Mouse (Mus musculus) midbrain, postnatal 0 days (tissue): ENCODE measurements around the gene Ern1. TPM values are rescaled to one million over a fixed set of nuclear protein-coding genes. Genes with fewer than 3 reads are reported as not detected.

ENCODE experiments used
- ATAC-seq: fragments of 200-750 bp; cut with Nextera tagmentation; 2 replicates; pipeline ENCODE4 v1.8.0; 2017; ENCODE audit warnings: moderate number of reproducible peaks, mild to moderate bottlenecking, moderate TSS enrichment, moderate library complexity; ENCODE audit not compliant: low FRiP score
- DNase-seq: peaks from one replicate; pipeline ENCODE4 v3.0.0-alpha.2; 2015; ENCODE audit warnings: low spot score
- H3K27ac ChIP-seq: fragments of 300-500 bp; sonication (generic); 2 replicates; pipeline ENCODE4 v1.5.1; 2014; ENCODE audit warnings: low read depth, mild to moderate bottlenecking, low read length, mixed read lengths
- H3K27me3 ChIP-seq: fragments of 300-500 bp; sonication (generic); 2 replicates; pipeline ENCODE4 v1.6.1; 2014; ENCODE audit warnings: low read length, control low read depth, mixed read lengths; ENCODE audit not compliant: insufficient read depth
- H3K36me3 ChIP-seq: fragments of 300-500 bp; sonication (generic); 2 replicates; pipeline ENCODE4 v1.6.1; 2014; ENCODE audit warnings: low read length, control low read depth, mixed read lengths; ENCODE audit not compliant: insufficient read depth
- H3K4me1 ChIP-seq: fragments of 300-500 bp; sonication (generic); 2 replicates; pipeline ENCODE4 v1.6.1; 2014; ENCODE audit warnings: mild to moderate bottlenecking, control low read depth, antibody characterized with exemption, low read length, mixed read lengths; ENCODE audit not compliant: insufficient read depth
- H3K4me2 ChIP-seq: fragments of 300-500 bp; sonication (generic); 2 replicates; pipeline ENCODE4 v1.6.1; 2014; ENCODE audit warnings: low read depth, mild to moderate bottlenecking, low read length, mixed read lengths; ENCODE audit not compliant: poor library complexity, severe bottlenecking
- H3K4me3 ChIP-seq: fragments of 300-500 bp; sonication (generic); 2 replicates; pipeline ENCODE4 v1.5.1; 2014; ENCODE audit warnings: low read depth, mild to moderate bottlenecking, low read length, moderate library complexity
- H3K9ac ChIP-seq: fragments of 300-500 bp; sonication (generic); replicated peaks from 2 replicates; pipeline ENCODE4 v1.6.1; 2014; ENCODE audit warnings: mild to moderate bottlenecking, low read length, moderate library complexity, mixed read lengths; ENCODE audit not compliant: poor library complexity, severe bottlenecking
- H3K9me3 ChIP-seq: fragments of 300-500 bp; sonication (generic); 2 replicates; pipeline ENCODE4 v1.6.1; 2016; ENCODE audit warnings: low read length, control low read depth
- CTCF ChIP-seq: IDR thresholded peaks from 2 replicates; pipeline ENCODE4 v1.5.1; 2016; ENCODE audit warnings: antibody characterized with exemption, mild to moderate bottlenecking
- WGBS: fragments of 180-500 bp; shearing (Covaris S2); extraction: QIAGEN DNeasy Blood & Tissue Kit; methylation state at CpG from one replicate; pipeline ENCODE4 v1.1.7; 2014; 5-methylcytosine and 5-hydroxymethylcytosine counted together
- polyA plus RNA-seq: library from polyadenylated mRNA; unstranded; fragments of >200 nt; fragmentation: Nextera tagmentation; extraction: Ambion mirVana; gene quantifications from 2 replicates; pipeline ENCODE4 v1.2.1, GENCODE M21; 2015
- total RNA-seq: library from RNA; depleted of rRNA; stranded (reverse); fragments of >200 nt; gene quantifications from 2 replicates; pipeline ENCODE4 v1.2.3, GENCODE M21; 2014

Ern1 gene
- total and polyA plus RNA-seq, 2 experiments from 2014 or later, result 3.7 to 10.3 TPM

- Histone ChIP-seq H3K4me2 (no peak overlapping the region), H3K4me1 (no peaks in the 10 kb centered on the region), H3K4me3 (no peak overlapping the region), H3K9ac (no peak overlapping the region), H3K9me3 (no peaks in the 10 kb centered on the region), H3K27me3 (no peaks in the 10 kb centered on the region), H3K36me3 (peaks cover 8% of the 10 kb centered on the region; the same call in 1 of the 2 replicates), H3K27ac (no peak overlapping the region)
- no peak for DNase-seq
- TF ChIP-seq CTCF, result no peak
- WGBS, result 90% methylated on average over 4 of the region's 4 CpGs
- no peak for ATAC-seq
Measured at GRCm38 (mm10) chr11:106429689-106430088, 58.0 kb downstream of the Ern1 start.

GRCm38 (mm10) chr11:106428556-106428955, 59.1 kb downstream of the Ern1 start:
- Histone ChIP-seq H3K4me3 (no peak overlapping the region), H3K27ac (no peak overlapping the region), H3K36me3 (peaks cover 8% of the 10 kb centered on the region; the same call in 1 of the 2 replicates), H3K9ac (no peak overlapping the region), H3K27me3 (no peaks in the 10 kb centered on the region), H3K9me3 (no peaks in the 10 kb centered on the region), H3K4me1 (no peaks in the 10 kb centered on the region), H3K4me2 (no peak overlapping the region)
- 93% methylated on average over 2 of the region's 2 CpGs for WGBS
- DNase-seq (no peak), ATAC-seq (no peak)
- no peak for TF ChIP-seq CTCF

GRCm38 (mm10) chr11:106428106-106428505, 59.5 kb downstream of the Ern1 start:
- peaks cover 8% of the 10 kb centered on the region; the same call in 1 of the 2 replicates for H3K36me3 ChIP-seq
- DNase-seq (no peak), ATAC-seq (no peak)
- no peak overlapping the region for H3K4me3 ChIP-seq
- no peaks in the 10 kb centered on the region for H3K27me3 ChIP-seq
- no peak overlapping the region for H3K9ac ChIP-seq
- TF ChIP-seq CTCF, result no peak
- WGBS, result 87% methylated on average over 4 of the region's 4 CpGs
- no peaks in the 10 kb centered on the region for H3K4me1 ChIP-seq
- H3K27ac ChIP-seq, result no peak overlapping the region
- no peak overlapping the region for H3K4me2 ChIP-seq
- H3K9me3 ChIP-seq, result no peaks in the 10 kb centered on the region

GRCm38 (mm10) chr11:106426447-106426846, 61.2 kb downstream of the Ern1 start:
- Histone ChIP-seq H3K4me2 (no peak overlapping the region), H3K27ac (no peak overlapping the region), H3K27me3 (no peaks in the 10 kb centered on the region), H3K9me3 (no peaks in the 10 kb centered on the region), H3K4me1 (no peaks in the 10 kb centered on the region), H3K9ac (no peak overlapping the region), H3K36me3 (peaks cover 9% of the 10 kb centered on the region; the same call in 1 of the 2 replicates), H3K4me3 (no peak overlapping the region)
- no peak for ATAC-seq
- no peak for DNase-seq
- 92% methylated on average over 4 of the region's 4 CpGs for WGBS
- no peak for TF ChIP-seq CTCF

GRCm38 (mm10) chr11:106425201-106425600, 62.5 kb downstream of the Ern1 start:
- ATAC-seq (no peak), DNase-seq (no peak)
- no peak for TF ChIP-seq CTCF
- no peaks in the 10 kb centered on the region for H3K4me1 ChIP-seq
- WGBS, result 89% methylated on average over 5 of the region's 5 CpGs
- H3K27ac ChIP-seq, result no peak overlapping the region
- H3K4me2 ChIP-seq, result no peak overlapping the region
- H3K4me3 ChIP-seq, result no peak overlapping the region
- H3K9ac ChIP-seq, result no peak overlapping the region
- no peaks in the 10 kb centered on the region for H3K27me3 ChIP-seq
- peaks cover 13% of the 10 kb centered on the region; the same call in 1 of the 2 replicates for H3K36me3 ChIP-seq
- no peaks in the 10 kb centered on the region for H3K9me3 ChIP-seq

- no peak overlapping the region for H3K9ac ChIP-seq
- TF ChIP-seq CTCF, result no peak
- no peaks in the 10 kb centered on the region for H3K4me1 ChIP-seq
- H3K4me3 ChIP-seq, result no peak overlapping the region
- ATAC-seq (no peak), DNase-seq (no peak)
- no peak overlapping the region for H3K4me2 ChIP-seq
- peaks cover 7% of the 10 kb centered on the region; the same call in 1 of the 2 replicates for H3K36me3 ChIP-seq
- no peaks in the 10 kb centered on the region for H3K27me3 ChIP-seq
- 79% methylated on average over 9 of the region's 9 CpGs for WGBS
- H3K9me3 ChIP-seq, result no peaks in the 10 kb centered on the region
- H3K27ac ChIP-seq, result no peak overlapping the region
Measured at GRCm38 (mm10) chr11:106419262-106420102, 68.2 kb downstream of the Ern1 start.
